Mouse (Mus musculus) right cerebral cortex, postnatal 36 days (tissue): ENCODE measurements around the gene Gm27027.
A peak's percentile ranks its signal among the peaks of the same experiment; 100 is the strongest.

Experiments used
- DNase-seq, 2 experiments: peaks; one replicate each; pipeline ENCODE4 v3.0.0; 2022; ENCODE audit warnings: low spot score in 2 of 2, mixed read lengths in 1 of 2

Gene Gm27027

GRCm38 (mm10) chr2:93996254-93996653, at the start of gene Gm27027:
Gm27027 (minus strand) TSS chr2:93996354.
- no peak for DNase-seq

DNA sequence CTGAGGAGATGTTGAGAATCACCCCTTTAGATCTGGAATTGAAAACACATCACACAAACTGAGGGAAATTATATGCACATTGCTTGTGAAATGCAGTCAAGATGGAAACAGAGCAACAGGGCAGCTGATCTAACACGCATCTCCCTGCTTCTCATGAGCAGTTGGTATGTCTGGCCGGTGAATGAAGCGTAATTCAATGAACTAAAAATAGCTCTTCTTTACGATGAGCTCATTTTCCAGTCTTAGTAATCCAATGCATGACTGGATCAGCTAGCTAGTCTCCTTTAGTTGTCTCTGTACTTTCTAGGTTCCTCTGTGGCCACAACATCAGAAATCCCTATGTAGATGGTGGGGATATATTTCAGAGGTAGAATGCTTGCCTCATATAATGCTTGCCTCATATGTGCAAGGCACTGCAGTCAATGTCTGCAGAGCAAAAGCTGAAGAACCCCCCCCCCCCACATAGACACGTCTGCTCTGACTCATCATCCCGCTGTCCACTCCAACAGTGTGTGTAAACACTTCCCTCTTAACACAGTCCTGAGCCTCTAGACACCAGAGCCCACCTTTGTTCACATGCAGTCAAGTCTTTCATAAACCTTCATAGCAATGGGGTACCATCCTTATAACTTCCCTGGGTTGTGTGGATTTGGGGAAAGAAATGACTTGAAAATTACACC, 49.4 kb upstream of the Gm27027 start:
- no peak for DNase-seq

GRCm38 (mm10) chr2:94044174-94044573, 48.0 kb upstream of the Gm27027 start:
- no peak for DNase-seq

- DNase-seq: peak; percentile 14 to 20
Measured at GRCm38 (mm10) chr2:94043662-94044061, 47.5 kb upstream of the Gm27027 start.

DNA sequence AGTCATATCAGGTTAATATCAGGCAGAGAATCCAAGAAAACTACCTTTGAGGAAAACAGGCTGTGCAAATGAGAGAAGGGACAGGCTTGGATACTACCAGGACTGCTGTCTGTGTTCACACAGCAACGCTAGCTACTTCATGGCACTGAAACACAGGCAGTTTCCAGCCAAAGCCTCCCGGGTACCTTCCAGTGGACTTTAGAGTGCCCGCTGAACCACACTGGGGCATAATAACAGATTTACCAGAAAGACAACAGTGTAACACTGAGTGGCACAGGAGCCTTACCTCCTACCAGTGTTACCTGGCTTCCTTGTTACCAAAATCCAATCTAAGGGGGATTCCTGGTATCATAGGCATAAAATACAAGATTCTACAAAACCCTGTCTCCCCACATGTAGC, 46.3 kb upstream of the Gm27027 start:
- DNase-seq: no peak

GRCm38 (mm10) chr2:94040391-94041125, 44.4 kb upstream of the Gm27027 start:
- DNase-seq: no peak

GRCm38 (mm10) chr2:94035428-94036331, 39.5 kb upstream of the Gm27027 start:
- DNase-seq: peak; percentile 74 to 78

DNA sequence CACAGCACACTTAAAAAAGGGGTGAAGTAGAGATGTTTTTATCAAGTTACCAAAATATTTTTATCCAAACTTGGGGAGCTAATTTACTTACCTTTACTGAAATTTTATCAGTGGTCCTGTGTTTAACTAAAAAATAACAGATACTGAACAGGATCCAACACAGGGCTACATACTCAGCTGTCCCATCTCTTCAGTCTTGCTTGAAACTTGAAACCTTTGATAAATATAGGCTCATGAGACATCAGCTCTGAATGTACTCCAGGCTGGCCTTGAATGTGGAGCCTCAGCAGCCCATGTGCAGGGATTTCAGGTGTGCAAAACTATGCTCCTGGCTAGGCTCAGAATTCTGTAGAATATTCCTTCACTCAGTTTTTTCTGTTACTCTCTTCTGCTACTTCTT, 34.4 kb upstream of the Gm27027 start:
- DNase-seq: no peak

GRCm38 (mm10) chr2:94024637-94025036, 28.5 kb upstream of the Gm27027 start:
- no peak for DNase-seq

GRCm38 (mm10) chr2:94010335-94011291, 14.5 kb upstream of the Gm27027 start, which contains the start of gene Alkbh3:
Alkbh3 (minus strand) TSS chr2:94010807.
- DNase-seq: peak; percentile 89 to 90

- peak; percentile 76 to 80 for DNase-seq
Measured at GRCm38 (mm10) chr2:94002331-94002730, 6.2 kb upstream of the Gm27027 start.

DNA sequence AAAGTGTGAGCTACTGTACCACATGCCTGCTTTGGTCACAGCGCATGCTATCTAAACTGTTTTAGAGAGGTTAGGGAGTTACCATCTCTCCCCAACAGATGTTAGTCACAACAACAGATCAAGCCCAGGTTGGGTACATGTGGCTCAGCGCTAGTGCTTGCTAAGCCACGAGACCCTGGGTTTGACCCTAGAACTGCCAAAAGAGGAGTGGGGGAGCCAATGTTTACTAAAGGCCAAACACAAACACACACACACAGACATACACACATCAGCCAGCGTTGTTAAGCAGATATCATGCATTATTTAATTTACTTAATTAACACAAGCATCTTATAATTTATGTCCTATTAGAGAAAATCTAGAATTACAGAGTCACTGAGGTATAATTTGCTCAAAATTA, 5.8 kb upstream of the Gm27027 start:
- no peak for DNase-seq

DNA sequence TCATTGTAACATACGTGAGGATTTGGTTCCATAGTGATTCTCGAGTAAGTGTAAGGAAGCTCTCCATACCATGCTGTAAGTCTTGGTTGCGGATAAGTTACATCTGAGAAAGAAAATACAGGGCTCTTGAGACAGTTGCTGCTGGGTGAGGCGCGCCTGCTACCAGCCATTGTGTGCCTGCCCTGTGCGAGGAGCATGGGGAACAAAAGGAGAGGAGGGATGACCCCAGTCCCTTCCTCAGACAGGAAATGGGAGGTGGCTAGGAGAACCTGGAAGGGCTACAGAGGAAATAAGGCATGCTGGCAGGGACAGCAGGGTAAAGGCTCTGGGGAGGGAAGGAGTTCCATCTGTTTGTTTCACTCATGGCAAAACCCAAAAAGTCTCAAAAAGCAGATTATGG, 5.3 kb upstream of the Gm27027 start:
- DNase-seq: no peak

DNA sequence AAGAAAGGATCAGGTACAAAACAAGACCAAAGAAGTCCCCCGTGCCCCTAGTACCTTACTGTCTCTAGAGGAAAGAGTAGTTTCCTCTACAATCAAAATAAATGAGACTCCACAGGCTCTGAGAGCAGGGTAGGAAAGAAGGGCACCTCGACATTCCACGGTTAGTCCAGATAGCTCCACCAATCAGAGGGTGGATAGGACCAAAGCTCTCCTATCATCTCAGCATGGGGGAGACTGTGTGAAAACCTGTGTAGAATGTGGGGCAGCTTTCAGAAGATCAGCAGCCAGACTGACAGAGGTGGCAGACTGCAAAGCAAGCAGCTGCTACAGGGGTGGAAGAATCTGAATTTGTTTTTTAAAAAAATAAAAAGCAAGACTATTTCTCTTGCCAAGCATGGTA, 3.3 kb downstream of the Gm27027 start:
- DNase-seq: no peak

- no peak for DNase-seq
Measured at GRCm38 (mm10) chr2:93992259-93992658, 3.9 kb downstream of the Gm27027 start.

DNA sequence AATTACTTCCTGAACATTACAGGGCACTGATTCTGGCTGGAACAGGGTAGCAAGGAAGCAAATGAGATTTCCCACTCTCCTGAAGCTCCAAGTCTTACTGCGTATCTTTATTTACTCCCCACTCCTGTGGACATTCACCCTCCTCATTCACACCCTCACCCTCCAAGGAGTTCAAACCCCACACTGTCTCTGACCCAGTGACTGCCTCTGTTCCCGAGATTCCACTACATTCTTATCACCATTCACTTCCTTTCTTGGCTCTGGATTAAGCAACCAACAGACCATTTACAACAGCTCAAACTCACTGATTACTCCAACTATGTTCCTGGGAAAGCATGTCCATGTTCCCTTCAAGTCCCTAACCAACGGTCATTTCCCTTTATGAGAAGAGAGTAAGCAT, 4.8 kb downstream of the Gm27027 start:
- no peak for DNase-seq

- DNase-seq: no peak
Measured at GRCm38 (mm10) chr2:93988440-93988839, 7.7 kb downstream of the Gm27027 start.

- no peak for DNase-seq
Measured at GRCm38 (mm10) chr2:93982457-93983235, 13.5 kb downstream of the Gm27027 start.

DNA sequence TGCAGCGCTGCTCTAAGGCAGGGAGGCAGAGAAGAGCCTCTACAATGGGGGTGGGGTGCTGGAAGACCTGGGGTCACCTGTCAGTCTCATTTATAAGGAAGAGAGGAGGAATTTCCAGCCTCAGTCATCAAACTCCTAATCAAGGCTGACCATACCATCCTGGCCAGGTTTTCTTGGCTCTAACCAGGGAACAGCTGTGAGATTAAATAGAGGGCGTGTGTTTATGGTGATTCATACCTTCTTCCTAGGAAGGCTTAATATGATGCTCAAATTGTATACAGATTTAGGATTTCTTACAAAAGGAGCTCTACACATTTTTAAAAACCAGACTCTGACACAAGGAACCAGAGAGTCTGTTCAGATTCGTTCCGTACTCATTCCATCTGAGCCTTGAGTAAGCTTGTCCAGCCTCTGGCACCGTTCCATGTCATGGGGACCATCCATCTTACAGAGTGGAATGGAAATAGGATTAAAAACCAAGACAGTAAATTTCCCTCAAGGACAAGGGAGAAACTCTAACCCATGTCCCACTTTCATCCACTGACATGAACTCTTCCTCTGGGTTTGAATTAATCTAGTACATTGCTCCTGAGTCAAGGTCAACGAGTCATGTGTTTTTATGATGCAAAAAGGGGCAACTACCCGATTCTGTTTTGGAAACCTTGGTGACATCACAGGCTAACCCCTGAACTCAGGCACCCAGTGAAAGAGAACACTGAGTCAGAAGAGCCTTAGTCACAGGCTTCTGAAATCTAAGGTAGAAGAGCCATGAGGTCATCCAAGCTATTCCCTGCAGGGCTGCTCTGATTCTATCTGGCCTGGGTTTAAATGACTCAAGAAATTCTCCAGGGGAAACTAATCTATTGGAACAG, 16.7 kb downstream of the Gm27027 start:
- no peak for DNase-seq
